Mouse (Mus musculus) neural tube, postnatal 0 days (tissue): ENCODE measurements around the gene Nqo2. TPM values are rescaled to one million over a fixed set of nuclear protein-coding genes. Genes with fewer than 3 reads are reported as not detected.

Source experiments
- polyA plus RNA-seq: library from polyadenylated mRNA; unstranded; fragments of >200 nt; fragmentation: Nextera tagmentation; extraction: Ambion mirVana; gene quantifications from 2 replicates; pipeline ENCODE4 v1.2.1, GENCODE M21; 2015

Gene Nqo2
- 10.1 and 11.1 TPM in 2 replicates for polyA plus RNA-seq

GRCm38 (mm10) chr13:33964206-33965046, at the start of gene Nqo2:
Nqo2 (plus strand) TSS chr13:33964687.

DNA sequence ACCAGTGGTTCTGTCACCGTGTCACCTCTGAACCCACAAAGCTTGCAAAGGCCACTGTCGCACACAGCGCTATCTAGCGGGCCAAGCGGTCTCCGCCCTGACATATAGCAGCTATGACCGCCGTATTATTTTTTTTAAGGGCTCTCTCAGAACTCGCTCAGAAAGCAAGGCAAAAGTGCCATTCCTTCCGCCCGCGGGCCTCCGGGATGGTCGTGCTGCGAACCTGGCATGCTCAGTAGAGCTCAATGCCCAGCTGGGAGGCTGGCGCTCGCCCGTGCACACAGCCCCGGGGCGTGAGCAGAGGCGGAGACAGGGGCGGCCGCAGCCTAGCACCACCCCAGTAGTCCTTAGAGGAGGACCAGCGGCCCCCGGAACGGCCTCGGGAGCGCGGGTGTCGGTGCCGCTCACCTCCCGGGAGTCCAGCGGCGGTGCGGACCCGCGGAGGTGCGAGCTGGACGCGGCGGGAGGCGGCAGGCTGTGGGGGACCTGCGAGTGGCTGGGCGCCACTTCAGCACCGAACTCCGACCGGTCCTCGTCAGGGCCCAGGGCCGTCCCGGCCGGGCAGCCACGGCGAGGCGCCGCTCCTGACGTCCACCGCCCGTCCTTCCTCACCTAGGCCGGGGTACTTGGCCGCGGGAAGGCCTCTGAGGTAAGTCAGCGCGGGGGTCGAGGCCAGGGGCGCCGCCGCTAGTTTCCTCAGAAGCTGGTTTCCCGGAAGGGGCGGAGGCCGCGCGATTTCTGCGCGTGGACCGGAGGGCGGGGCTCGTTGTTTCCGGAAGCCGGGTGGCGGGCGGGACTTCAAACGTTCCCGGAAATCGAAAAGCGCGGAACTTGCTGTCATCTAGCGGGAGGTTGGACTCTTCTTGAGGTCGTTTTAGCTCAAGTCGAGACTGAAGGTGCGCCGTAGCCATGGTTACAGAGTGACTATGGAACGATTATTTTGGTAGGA, 37.8 kb downstream of the Nqo2 start, which contains the start of the genes Ripk1 and Serpinb6a:
TSS of gene Ripk1 (plus strand) at position 306 of the 949 bp plus-strand sequence.
TSS of gene Serpinb6a (minus strand) at position 737 of the 949 bp plus-strand sequence.

GRCm38 (mm10) chr13:34037172-34038055, 72.9 kb downstream of the Nqo2 start, which contains the start of gene Bphl:
Bphl (plus strand) TSS chr13:34037597.

Other genes starting within 250 kb of the Nqo2 start
- not detected in 2 replicates for gene Serpinb6e, start 121.3 kb upstream of the Nqo2 start, polyA plus RNA-seq
- gene Serpinb6c, start 59.0 kb upstream of the Nqo2 start, polyA plus RNA-seq: 0.46 and 1.9 TPM in 2 replicates
- gene Ripk1, start 37.7 kb downstream of the Nqo2 start, polyA plus RNA-seq: 5.7 and 6.7 TPM in 2 replicates
- 50.3 and 62.6 TPM in 2 replicates for gene Serpinb6a, start 38.1 kb downstream of the Nqo2 start, polyA plus RNA-seq
- 48.2 and 53.5 TPM in 2 replicates for gene Bphl, start 72.9 kb downstream of the Nqo2 start, polyA plus RNA-seq
- gene Tubb2a, start 113.3 kb downstream of the Nqo2 start, polyA plus RNA-seq: 3,061 and 3,550 TPM in 2 replicates
- gene Tubb2b, start 165.8 kb downstream of the Nqo2 start, polyA plus RNA-seq: 530 and 635 TPM in 2 replicates
- 87.3 and 108 TPM in 2 replicates for gene Psmg4, start 198.3 kb downstream of the Nqo2 start, polyA plus RNA-seq